In genomic region chr2:45629616-45630015, GRCm38 (mm10) we compare ENCODE assay signal across 14 mouse cellular contexts.
"Had no signal": no experiment of that assay in that cellular context is flagged by ENCODE, and none has a peak within 500 bp of the region (broad histone marks: within the 10 kb centered on the region; RNA-seq: fewer than 3 reads in every experiment).

No protein-coding gene starts in this region.

- ATAC-seq: intestine, embryonic 16.5 days; liver, embryonic 12.5 days had no signal

- H3K9me3 ChIP-seq: kidney, embryonic 15.5 days; limb, embryonic 15.5 days; liver, embryonic 12.5 days; lung, embryonic 15.5 days; neural tube, embryonic 15.5 days had no signal

- H3K36me3 ChIP-seq: kidney, embryonic 15.5 days; limb, embryonic 15.5 days; liver, embryonic 12.5 days; lung, embryonic 15.5 days; neural tube, embryonic 15.5 days had no signal

- H3K4me2 ChIP-seq: kidney, embryonic 15.5 days; limb, embryonic 15.5 days; liver, embryonic 12.5 days; lung, embryonic 15.5 days; neural tube, embryonic 15.5 days had no signal

- H3K9ac ChIP-seq: kidney, embryonic 15.5 days; limb, embryonic 15.5 days; liver, embryonic 12.5 days; lung, embryonic 15.5 days; neural tube, embryonic 15.5 days had no signal

- H3K4me3 ChIP-seq: kidney, embryonic 15.5 days; limb, embryonic 15.5 days; liver, embryonic 12.5 days; lung, embryonic 15.5 days; myocyte; neural tube, embryonic 15.5 days had no signal

- H3K27me3 ChIP-seq: kidney, embryonic 15.5 days; limb, embryonic 15.5 days; liver, embryonic 12.5 days; lung, embryonic 15.5 days; neural tube, embryonic 15.5 days had no signal

- H3K4me1 ChIP-seq: limb, embryonic 15.5 days; liver, embryonic 12.5 days; lung, embryonic 15.5 days; neural tube, embryonic 15.5 days had no signal

- H3K27ac ChIP-seq: kidney, embryonic 15.5 days; limb, embryonic 15.5 days; liver, embryonic 12.5 days; lung, embryonic 15.5 days; neural tube, embryonic 15.5 days had no signal

- DNase-seq: kidney, adult 2 months; kidney, postnatal 36 days; left cerebral cortex, postnatal 4 days; right cerebral cortex, postnatal 4 days; spleen, adult 18-20 months; thymus, adult 18-20 months; thymus, postnatal 14 days had no signal
